Mouse (Mus musculus) adrenal gland, postnatal 10 days (tissue): ENCODE results near the gene Nudt3. TPM values are rescaled to one million over a fixed set of nuclear protein-coding genes. Genes with fewer than 3 reads are reported as not detected.
"Not testable (repeated sequence)": the region's sequence is repeated elsewhere in the genome, so short reads cannot be mapped to it uniquely, and the experiment has no call there.

Source experiments
- DNase-seq: peaks from one replicate; pipeline ENCODE4 v3.0.0; 2021; ENCODE audit warnings: mixed read lengths
- long read RNA-seq, 2 experiments: library from polyadenylated mRNA; stranded (forward); transcript quantifications; one replicate each; pipeline ENCODE4 v2.0.0; 2021
- total RNA-seq, 2 experiments: library from RNA; stranded (reverse); gene quantifications; 2 replicates each; pipeline ENCODE4 v1.2.3; 2021

Nudt3 gene
- total RNA-seq, result 100 to 1,000 TPM; 166 to 171 TPM
- long read RNA-seq, experiment 1, transcript Nudt3-201 (5 exons, 2,223 nt), result major isoform, 34 of 70 reads
- long read RNA-seq, experiment 1, partial matches to known transcripts, result 0 of 70 reads
- long read RNA-seq, experiment 1, other reads (novel, unspliced or antisense), result 34 of 70 reads
- long read RNA-seq, experiment 2, transcript Nudt3-201 (5 exons, 2,223 nt), result major isoform, 10 of 46 reads
- long read RNA-seq, experiment 2, partial matches to known transcripts, result 0 of 46 reads
- long read RNA-seq, experiment 2, other reads (novel, unspliced or antisense), result 36 of 46 reads

GRCm38 (mm10) chr17:27623360-27624326, at the start of gene Nudt3:
TSS of gene Nudt3 (minus strand) at chr17:27623495.
- peak; percentile 92 for DNase-seq

GRCm38 (mm10) chr17:27671720-27672119, 48.4 kb upstream of the Nudt3 start:
- no peak for DNase-seq

- DNase-seq, result no peak
These were observed 35.5 kb upstream of the Nudt3 start for GRCm38 (mm10) chr17:27658767-27659166.

GRCm38 (mm10) chr17:27657123-27657522, 33.8 kb upstream of the Nudt3 start:
- no peak for DNase-seq

GRCm38 (mm10) chr17:27656414-27656813, 33.1 kb upstream of the Nudt3 start:
- DNase-seq, result no peak

- no peak for DNase-seq
These were observed 32.7 kb upstream of the Nudt3 start for GRCm38 (mm10) chr17:27656011-27656399.

GRCm38 (mm10) chr17:27655089-27656010, 32.1 kb upstream of the Nudt3 start, which contains the start of gene Pacsin1:
TSS of gene Pacsin1 (plus strand) at chr17:27655509.
- peak; percentile 56 for DNase-seq

- DNase-seq, result no peak
These were observed 30.1 kb upstream of the Nudt3 start for GRCm38 (mm10) chr17:27653253-27653959.

- DNase-seq, result no peak
These were observed 28.9 kb upstream of the Nudt3 start for GRCm38 (mm10) chr17:27652046-27652790.

- no peak for DNase-seq
These were observed 27.3 kb upstream of the Nudt3 start for GRCm38 (mm10) chr17:27650586-27650985.

GRCm38 (mm10) chr17:27650160-27650559, 26.9 kb upstream of the Nudt3 start:
- peak; percentile 80 for DNase-seq

- DNase-seq, result no peak
These were observed 22.5 kb upstream of the Nudt3 start for GRCm38 (mm10) chr17:27645807-27646206.

GRCm38 (mm10) chr17:27644572-27644971, 21.3 kb upstream of the Nudt3 start:
- DNase-seq, result no peak

- DNase-seq, result no peak
These were observed 20.5 kb upstream of the Nudt3 start for GRCm38 (mm10) chr17:27643756-27644155.

GRCm38 (mm10) chr17:27643101-27643500, 19.8 kb upstream of the Nudt3 start:
- DNase-seq, result no peak

- DNase-seq, result peak; percentile 76
These were observed 19.3 kb upstream of the Nudt3 start for GRCm38 (mm10) chr17:27642491-27643062.

- not testable (repeated sequence) for DNase-seq
These were observed 16.6 kb upstream of the Nudt3 start for GRCm38 (mm10) chr17:27639851-27640250.

GRCm38 (mm10) chr17:27638921-27639332, 15.6 kb upstream of the Nudt3 start:
- DNase-seq, result no peak

GRCm38 (mm10) chr17:27637333-27637732, 14.0 kb upstream of the Nudt3 start:
- DNase-seq, result peak; percentile 58
